Mouse (Mus musculus) embryonic facial prominence, embryonic 13.5 days (tissue): ENCODE data around the gene Celf2. TPM values are rescaled to one million over a fixed set of nuclear protein-coding genes. Genes with fewer than 3 reads are reported as not detected.
"Not testable (repeated sequence)": the region's sequence is repeated elsewhere in the genome, so short reads cannot be mapped to it uniquely, and the experiment has no call there.

Experiments
- ATAC-seq: fragments of 200-750 bp; cut with Nextera tagmentation; 2 replicates; pipeline ENCODE4 v1.8.0; 2017; ENCODE audit warnings: low read depth; ENCODE audit not compliant: insufficient number of reproducible peaks, insufficient read depth, low FRiP score, low TSS enrichment
- H3K27ac ChIP-seq: fragments of 300-500 bp; sonication (generic); 2 replicates; pipeline ENCODE4 v1.5.1; 2015; ENCODE audit warnings: moderate library complexity, mild to moderate bottlenecking, inconsistent platforms
- H3K27me3 ChIP-seq: fragments of 300-500 bp; sonication (generic); 2 replicates; pipeline ENCODE4 v1.6.1; 2015; ENCODE audit warnings: mild to moderate bottlenecking, inconsistent platforms
- H3K36me3 ChIP-seq: fragments of 300-500 bp; sonication (generic); 2 replicates; pipeline ENCODE4 v1.6.1; 2015; ENCODE audit warnings: mild to moderate bottlenecking, inconsistent platforms
- H3K4me1 ChIP-seq: fragments of 300-500 bp; sonication (generic); 2 replicates; pipeline ENCODE4 v1.6.1; 2015; ENCODE audit warnings: inconsistent platforms
- H3K4me2 ChIP-seq: fragments of 300-500 bp; sonication (generic); 2 replicates; pipeline ENCODE4 v1.6.1; 2015; ENCODE audit warnings: moderate library complexity, mild to moderate bottlenecking, inconsistent platforms
- H3K4me3 ChIP-seq: fragments of 300-500 bp; sonication (generic); 2 replicates; pipeline ENCODE4 v1.5.1; 2015; ENCODE audit warnings: mild to moderate bottlenecking, inconsistent platforms
- H3K9ac ChIP-seq: fragments of 300-500 bp; sonication (generic); 2 replicates; pipeline ENCODE4 v1.6.1; 2015; ENCODE audit warnings: mild to moderate bottlenecking, inconsistent platforms
- H3K9me3 ChIP-seq: fragments of 300-500 bp; sonication (generic); 2 replicates; pipeline ENCODE4 v1.6.1; 2016; ENCODE audit warnings: inconsistent platforms
- WGBS: fragments of 180-500 bp; shearing (Covaris S2); methylation state at CpG from one replicate; pipeline ENCODE4 v1.1.7; 2015; ENCODE audit warnings: mixed read lengths; 5-methylcytosine and 5-hydroxymethylcytosine counted together
- polyA plus RNA-seq: library from polyadenylated mRNA; unstranded; fragments of >200 nt; fragmentation: Nextera tagmentation; extraction: Ambion mirVana; gene quantifications from 2 replicates; pipeline ENCODE4 v1.2.1, GENCODE M21; 2015

Gene Celf2
- polyA plus RNA-seq, 1 experiment from 2014 or later, result 43.6 TPM

GRCm38 (mm10) chr2:7319760-7320159, 189.6 kb downstream of the Celf2 start:
- H3K9me3 ChIP-seq, result no peaks in the 10 kb centered on the region
- H3K36me3 ChIP-seq, result no peaks in the 10 kb centered on the region
- ATAC-seq, result no peak
- 78% methylated on average over 3 of the region's 3 CpGs for WGBS
- no peak overlapping the region for H3K4me2 ChIP-seq
- H3K4me3 ChIP-seq, result no peak overlapping the region
- H3K9ac ChIP-seq, result no peak overlapping the region
- H3K4me1 ChIP-seq, result no peaks in the 10 kb centered on the region
- H3K27ac ChIP-seq, result no peak overlapping the region
- H3K27me3 ChIP-seq, result no peaks in the 10 kb centered on the region

- H3K9me3 ChIP-seq, result no peaks in the 10 kb centered on the region
These were observed 197.6 kb downstream of the Celf2 start for GRCm38 (mm10) chr2:7311776-7312175.

GRCm38 (mm10) chr2:7310840-7311182, 198.6 kb downstream of the Celf2 start:
- H3K9me3 ChIP-seq, result no peaks in the 10 kb centered on the region
- H3K36me3 ChIP-seq, result no peaks in the 10 kb centered on the region
- no peaks in the 10 kb centered on the region for H3K27me3 ChIP-seq
- H3K4me2 ChIP-seq, result no peak overlapping the region
- WGBS, result 86% methylated on average over 2 of the region's 2 CpGs
- no peak overlapping the region for H3K4me3 ChIP-seq
- H3K27ac ChIP-seq, result no peak overlapping the region
- H3K9ac ChIP-seq, result no peak overlapping the region
- H3K4me1 ChIP-seq, result no peaks in the 10 kb centered on the region
- ATAC-seq, result no peak

More at GRCm38 (mm10) chr2:7311776-7312175, 197.6 kb downstream of the Celf2 start:
- Histone ChIP-seq H3K4me2 (no peak overlapping the region), H3K36me3 (no peaks in the 10 kb centered on the region), H3K27ac (no peak overlapping the region), H3K9ac (no peak overlapping the region), H3K4me1 (no peaks in the 10 kb centered on the region), H3K27me3 (no peaks in the 10 kb centered on the region), H3K4me3 (no peak overlapping the region)
- no peak for ATAC-seq
- 57% methylated on average over 3 of the region's 3 CpGs for WGBS

GRCm38 (mm10) chr2:7310129-7310839, 199.1 kb downstream of the Celf2 start:
- ATAC-seq, result no peak
- WGBS, result 33% methylated on average over 2 of the region's 2 CpGs
- H3K27ac ChIP-seq, result no peak overlapping the region
- H3K27me3 ChIP-seq, result no peaks in the 10 kb centered on the region
- no peaks in the 10 kb centered on the region for H3K4me1 ChIP-seq
- H3K4me2 ChIP-seq, result no peak overlapping the region
- H3K9ac ChIP-seq, result no peak overlapping the region
- H3K4me3 ChIP-seq, result no peak overlapping the region
- no peaks in the 10 kb centered on the region for H3K9me3 ChIP-seq
- no peaks in the 10 kb centered on the region for H3K36me3 ChIP-seq

GRCm38 (mm10) chr2:7309324-7309723, 200.0 kb downstream of the Celf2 start:
- WGBS, result 74% methylated on average over 1 of the region's 1 CpGs

GRCm38 (mm10) chr2:7308731-7309130, 200.6 kb downstream of the Celf2 start:
- H3K9me3 ChIP-seq, result no peaks in the 10 kb centered on the region
- H3K36me3 ChIP-seq, result no peaks in the 10 kb centered on the region
- no peak overlapping the region for H3K27ac ChIP-seq
- H3K27me3 ChIP-seq, result no peaks in the 10 kb centered on the region
- ATAC-seq, result no peak
- H3K9ac ChIP-seq, result no peak overlapping the region
- H3K4me2 ChIP-seq, result no peak overlapping the region
- no peaks in the 10 kb centered on the region for H3K4me1 ChIP-seq
- H3K4me3 ChIP-seq, result no peak overlapping the region
- WGBS, result 67% methylated on average over 1 of the region's 1 CpGs

More at GRCm38 (mm10) chr2:7309324-7309723, 200.0 kb downstream of the Celf2 start:
- no peaks in the 10 kb centered on the region for H3K4me1 ChIP-seq
- H3K4me3 ChIP-seq, result no peak overlapping the region
- H3K36me3 ChIP-seq, result no peaks in the 10 kb centered on the region
- ATAC-seq, result no peak
- no peak overlapping the region for H3K27ac ChIP-seq
- H3K27me3 ChIP-seq, result no peaks in the 10 kb centered on the region
- H3K9me3 ChIP-seq, result no peaks in the 10 kb centered on the region
- no peak overlapping the region for H3K9ac ChIP-seq
- H3K4me2 ChIP-seq, result no peak overlapping the region

- Histone ChIP-seq H3K9me3 (no peaks in the 10 kb centered on the region), H3K4me3 (no peak overlapping the region), H3K36me3 (no peaks in the 10 kb centered on the region), H3K4me2 (no peak overlapping the region), H3K27ac (no peak overlapping the region), H3K9ac (no peak overlapping the region), H3K4me1 (no peaks in the 10 kb centered on the region), H3K27me3 (no peaks in the 10 kb centered on the region)
- WGBS, result 55% methylated on average over 3 of the region's 3 CpGs
- no peak for ATAC-seq
These were observed 221.9 kb downstream of the Celf2 start for GRCm38 (mm10) chr2:7287434-7287833.

- H3K27me3 ChIP-seq, result no peaks in the 10 kb centered on the region
- ATAC-seq, result no peak
These were observed 236.1 kb downstream of the Celf2 start for GRCm38 (mm10) chr2:7273214-7273613.

GRCm38 (mm10) chr2:7270051-7270450, 239.3 kb downstream of the Celf2 start:
- H3K4me1 ChIP-seq, result peaks cover 3% of the 10 kb centered on the region; the same call in 1 of the 2 replicates
- 82% methylated on average over 7 of the region's 7 CpGs for WGBS
- no peak for ATAC-seq
- H3K4me3 ChIP-seq, result no peak overlapping the region
- no peak overlapping the region for H3K27ac ChIP-seq
- H3K4me2 ChIP-seq, result no peak overlapping the region
- H3K9me3 ChIP-seq, result no peaks in the 10 kb centered on the region
- no peaks in the 10 kb centered on the region for H3K36me3 ChIP-seq
- no peaks in the 10 kb centered on the region for H3K27me3 ChIP-seq
- no peak overlapping the region for H3K9ac ChIP-seq

More at GRCm38 (mm10) chr2:7273214-7273613, 236.1 kb downstream of the Celf2 start:
- Histone ChIP-seq H3K27ac (no peak overlapping the region), H3K4me3 (no peak overlapping the region), H3K9ac (no peak overlapping the region), H3K4me2 (no peak overlapping the region), H3K36me3 (no peaks in the 10 kb centered on the region), H3K9me3 (no peaks in the 10 kb centered on the region), H3K4me1 (peaks cover 3% of the 10 kb centered on the region; the same call in 1 of the 2 replicates)
- WGBS, result 46% methylated on average over 4 of the region's 4 CpGs

GRCm38 (mm10) chr2:7267166-7267565, 242.2 kb downstream of the Celf2 start:
- Histone ChIP-seq H3K36me3 (no peaks in the 10 kb centered on the region), H3K27ac (no peak overlapping the region), H3K27me3 (no peaks in the 10 kb centered on the region), H3K4me2 (no peak overlapping the region), H3K4me3 (no peak overlapping the region), H3K9ac (no peak overlapping the region), H3K4me1 (no peaks in the 10 kb centered on the region), H3K9me3 (no peaks in the 10 kb centered on the region)
- ATAC-seq, result no peak
- 88% methylated on average over 4 of the region's 4 CpGs for WGBS

- not testable (repeated sequence) for H3K9me3 ChIP-seq, H3K27ac ChIP-seq, H3K4me1 ChIP-seq, H3K9ac ChIP-seq, H3K4me3 ChIP-seq, ATAC-seq, H3K4me2 ChIP-seq, H3K27me3 ChIP-seq, H3K36me3 ChIP-seq
These were observed 246.7 kb downstream of the Celf2 start for GRCm38 (mm10) chr2:7262668-7263067.

GRCm38 (mm10) chr2:7260186-7260585, 249.2 kb downstream of the Celf2 start:
- no peaks in the 10 kb centered on the region for H3K4me1 ChIP-seq
- WGBS, result 80% methylated on average over 4 of the region's 4 CpGs
- no peaks in the 10 kb centered on the region for H3K36me3 ChIP-seq
- H3K27me3 ChIP-seq, result no peaks in the 10 kb centered on the region
- no peak overlapping the region for H3K27ac ChIP-seq
- no peak overlapping the region for H3K4me3 ChIP-seq
- no peak for ATAC-seq
- H3K9me3 ChIP-seq, result no peaks in the 10 kb centered on the region
- H3K9ac ChIP-seq, result no peak overlapping the region
- no peak overlapping the region for H3K4me2 ChIP-seq
